38 mouse cellular contexts compared by ENCODE assay signal in genomic region chr7:34139493-34139892, GRCm38 (mm10). TPM values are rescaled to one million over a fixed set of nuclear protein-coding genes. Genes with fewer than 3 reads are reported as not detected.
DNase-seq lines count a peak whose midpoint lies in the region; ATAC-seq lines count a peak whose summit lies in the region.
"Had no signal": no experiment of that assay in that cellular context is flagged by ENCODE, and none has a peak within 500 bp of the region (broad histone marks: within the 10 kb centered on the region; RNA-seq: fewer than 3 reads in every experiment).

No protein-coding gene starts in this region.

- no peak overlapping the region for H3K27ac ChIP-seq in embryonic facial prominence, embryonic 14.5 days (replicated peaks; ENCODE audit: low read depth, low read length)
- no peak overlapping the region for H3K27ac ChIP-seq in embryonic facial prominence, embryonic 10.5 days (replicated peaks)
- H3K27ac ChIP-seq in kidney, embryonic 16.5 days (ENCODE audit: low read length), result no peak overlapping the region
- no peak overlapping the region for H3K27ac ChIP-seq in midbrain, embryonic 11.5 days (ENCODE audit: low read depth, low read length)
- no peak overlapping the region for H3K27ac ChIP-seq in midbrain, embryonic 10.5 days (replicated peaks)
- no peak overlapping the region for H3K27ac ChIP-seq in stomach, embryonic 14.5 days (ENCODE audit: low read length)
- H3K27ac ChIP-seq: embryonic facial prominence, embryonic 15.5 days; forebrain, embryonic 12.5 days; liver, embryonic 15.5 days; neural tube, embryonic 15.5 days; stomach, embryonic 15.5 days had no signal

- H3K36me3 ChIP-seq in embryonic facial prominence, embryonic 14.5 days (ENCODE audit: control insufficient read depth, insufficient read depth, low read length), result peaks cover 46% of the 10 kb centered on the region
- peaks cover 52% of the 10 kb centered on the region for H3K36me3 ChIP-seq in embryonic facial prominence, embryonic 10.5 days (replicated peaks)
- peaks cover 50% of the 10 kb centered on the region for H3K36me3 ChIP-seq in kidney, embryonic 16.5 days (ENCODE audit: insufficient read depth, low read length)
- peaks cover 33% of the 10 kb centered on the region for H3K36me3 ChIP-seq in midbrain, embryonic 11.5 days (ENCODE audit: control insufficient read depth, insufficient read depth, low read length)
- H3K36me3 ChIP-seq in midbrain, embryonic 10.5 days, result peaks cover 52% of the 10 kb centered on the region
- H3K36me3 ChIP-seq in stomach, embryonic 14.5 days (ENCODE audit: control insufficient read depth, insufficient read depth, low read length), result peaks cover 42% of the 10 kb centered on the region

- H3K4me2 ChIP-seq in embryonic facial prominence, embryonic 14.5 days (ENCODE audit: low read depth, low read length), result no peak overlapping the region
- no peak overlapping the region for H3K4me2 ChIP-seq in kidney, embryonic 16.5 days (replicated peaks; ENCODE audit: low read depth, low read length)
- H3K4me2 ChIP-seq in midbrain, embryonic 11.5 days, result no peak overlapping the region
- H3K4me2 ChIP-seq in stomach, embryonic 14.5 days (replicated peaks; ENCODE audit: low read depth, low read length), result no peak overlapping the region
- H3K4me2 ChIP-seq: embryonic facial prominence, embryonic 15.5 days; forebrain, embryonic 12.5 days; liver, embryonic 15.5 days; neural tube, embryonic 15.5 days; stomach, embryonic 15.5 days had no signal

- H3K4me1 ChIP-seq in embryonic facial prominence, embryonic 14.5 days (ENCODE audit: control insufficient read depth, insufficient read depth, low read length), result no peaks in the 10 kb centered on the region
- no peaks in the 10 kb centered on the region for H3K4me1 ChIP-seq in embryonic facial prominence, embryonic 10.5 days
- no peaks in the 10 kb centered on the region for H3K4me1 ChIP-seq in kidney, embryonic 16.5 days (ENCODE audit: insufficient read depth, low read length)
- H3K4me1 ChIP-seq in midbrain, embryonic 11.5 days (ENCODE audit: control insufficient read depth, insufficient read depth, low read length), result no peaks in the 10 kb centered on the region
- H3K4me1 ChIP-seq in midbrain, embryonic 10.5 days, result no peaks in the 10 kb centered on the region
- no peaks in the 10 kb centered on the region for H3K4me1 ChIP-seq in stomach, embryonic 14.5 days (ENCODE audit: control insufficient read depth, insufficient read depth, low read length)
- H3K4me1 ChIP-seq: forebrain, embryonic 12.5 days; liver, embryonic 15.5 days; neural tube, embryonic 15.5 days; stomach, embryonic 15.5 days had no signal

- H3K27me3 ChIP-seq in embryonic facial prominence, embryonic 14.5 days (replicated peaks; ENCODE audit: control insufficient read depth, insufficient read depth, low read length), result no peaks in the 10 kb centered on the region
- H3K27me3 ChIP-seq in embryonic facial prominence, embryonic 10.5 days (replicated peaks; ENCODE audit: low read depth, poor library complexity, severe bottlenecking), result no peaks in the 10 kb centered on the region
- no peaks in the 10 kb centered on the region for H3K27me3 ChIP-seq in kidney, embryonic 16.5 days (ENCODE audit: insufficient read depth, low read length)
- no peaks in the 10 kb centered on the region for H3K27me3 ChIP-seq in midbrain, embryonic 11.5 days (ENCODE audit: control insufficient read depth, insufficient read depth, low read length)
- no peaks in the 10 kb centered on the region for H3K27me3 ChIP-seq in midbrain, embryonic 10.5 days (ENCODE audit: low read depth, poor library complexity, severe bottlenecking)
- no peaks in the 10 kb centered on the region for H3K27me3 ChIP-seq in stomach, embryonic 14.5 days (ENCODE audit: control insufficient read depth, insufficient read depth, low read length)
- H3K27me3 ChIP-seq: embryonic facial prominence, embryonic 15.5 days; forebrain, embryonic 12.5 days; neural tube, embryonic 15.5 days; stomach, embryonic 15.5 days had no signal

- WGBS in embryonic facial prominence, embryonic 14.5 days, result 88% methylated on average over 6 of the region's 6 CpGs
- 90% methylated on average over 6 of the region's 6 CpGs for WGBS in embryonic facial prominence, embryonic 10.5 days
- WGBS in kidney, embryonic 16.5 days, result 86% methylated on average over 6 of the region's 6 CpGs
- 92% methylated on average over 6 of the region's 6 CpGs for WGBS in midbrain, embryonic 11.5 days
- 93% methylated on average over 6 of the region's 6 CpGs for WGBS in midbrain, embryonic 10.5 days
- WGBS in stomach, embryonic 14.5 days, result 85% methylated on average over 6 of the region's 6 CpGs

- H3K9ac ChIP-seq in embryonic facial prominence, embryonic 14.5 days (ENCODE audit: low read depth, low read length), result no peak overlapping the region
- H3K9ac ChIP-seq in kidney, embryonic 16.5 days (replicated peaks; ENCODE audit: low read length), result no peak overlapping the region
- no peak overlapping the region for H3K9ac ChIP-seq in midbrain, embryonic 11.5 days (ENCODE audit: low read length)
- no peak overlapping the region for H3K9ac ChIP-seq in stomach, embryonic 14.5 days (replicated peaks; ENCODE audit: low read depth, low read length)
- H3K9ac ChIP-seq: embryonic facial prominence, embryonic 15.5 days; forebrain, embryonic 12.5 days; forebrain, postnatal 0 days; liver, embryonic 15.5 days; neural tube, embryonic 15.5 days; stomach, embryonic 15.5 days had no signal

- ATAC-seq in embryonic facial prominence, embryonic 14.5 days (ENCODE audit: low read depth), result peak; percentile 42
- ATAC-seq in kidney, embryonic 16.5 days (ENCODE audit: low FRiP score, low TSS enrichment), result peak; percentile 46; the same call in 1 of the 2 replicates
- ATAC-seq in midbrain, embryonic 11.5 days (ENCODE audit: low FRiP score), result 0 out of 2 replicates have a peak, but pooled peaks have one; percentile 19
- peak; percentile 20; the same call in 1 of the 2 replicates for ATAC-seq in stomach, embryonic 14.5 days (ENCODE audit: insufficient number of reproducible peaks, insufficient read depth, low FRiP score, low read depth)
- ATAC-seq in megakaryocyte-erythroid progenitor cell, adult 5-6 weeks (replicated peaks; ENCODE audit: low FRiP score, low TSS enrichment, poor library complexity, severe bottlenecking), result no peak
- ATAC-seq: forebrain, postnatal 0 days had no signal

- no peak for DNase-seq in embryonic facial prominence, embryonic 14.5 days (ENCODE audit: low spot score)
- no peak for DNase-seq in embryonic facial prominence, embryonic 10.5 days (ENCODE audit: low spot score)
- no peak for DNase-seq in kidney, postnatal 36 days
- DNase-seq in midbrain, embryonic 11.5 days (ENCODE audit: low spot score, missing footprints), result no peak
- no peak for DNase-seq in midbrain, embryonic 10.5 days (ENCODE audit: low spot score)
- DNase-seq: adrenal gland, postnatal 14 days; cerebellum, adult 11 months; cerebellum, adult 9-10 months; cerebellum, postnatal 36 days; forebrain, postnatal 0 days; gastrocnemius, postnatal 10 days; heart, postnatal 14 days; kidney, adult 2 months; kidney, postnatal 10 days; lung, postnatal 4 days; retina, postnatal 1 day; right cerebral cortex, postnatal 14 days; thymus, postnatal 14 days had no signal

- no peak overlapping the region for H3K4me3 ChIP-seq in embryonic facial prominence, embryonic 14.5 days (ENCODE audit: low read depth, low read length)
- H3K4me3 ChIP-seq in embryonic facial prominence, embryonic 10.5 days, result no peak overlapping the region
- H3K4me3 ChIP-seq in kidney, embryonic 16.5 days (ENCODE audit: low read length), result no peak overlapping the region
- H3K4me3 ChIP-seq in midbrain, embryonic 11.5 days (ENCODE audit: low read depth, low read length), result no peak overlapping the region
- no peak overlapping the region for H3K4me3 ChIP-seq in midbrain, embryonic 10.5 days
- H3K4me3 ChIP-seq in stomach, embryonic 14.5 days (ENCODE audit: low read depth, low read length), result no peak overlapping the region
- H3K4me3 ChIP-seq: embryonic facial prominence, embryonic 15.5 days; forebrain, embryonic 12.5 days; liver, embryonic 15.5 days; neural tube, embryonic 15.5 days; stomach, embryonic 15.5 days had no signal

- H3K9me3 ChIP-seq in embryonic facial prominence, embryonic 14.5 days (ENCODE audit: control insufficient read depth, low read length), result no peaks in the 10 kb centered on the region
- peaks cover 3% of the 10 kb centered on the region; the same call in 1 of the 2 replicates for H3K9me3 ChIP-seq in embryonic facial prominence, embryonic 10.5 days
- H3K9me3 ChIP-seq in kidney, embryonic 16.5 days (ENCODE audit: low read length), result no peaks in the 10 kb centered on the region
- H3K9me3 ChIP-seq in midbrain, embryonic 11.5 days (ENCODE audit: control insufficient read depth, low read length), result no peaks in the 10 kb centered on the region
- no peaks in the 10 kb centered on the region for H3K9me3 ChIP-seq in midbrain, embryonic 10.5 days (replicated peaks)
- H3K9me3 ChIP-seq in stomach, embryonic 14.5 days (ENCODE audit: control insufficient read depth, low read depth, low read length), result no peaks in the 10 kb centered on the region
- H3K9me3 ChIP-seq: embryonic facial prominence, embryonic 15.5 days; forebrain, embryonic 12.5 days; liver, embryonic 15.5 days; neural tube, embryonic 15.5 days; stomach, embryonic 15.5 days had no signal

RNA-seq across cellular contexts. Expression of gene Wtip, which starts 6.4 kb away (rescaled TPM):
- polyA plus RNA-seq in embryonic facial prominence, embryonic 14.5 days (2014; fragmentation: Nextera tagmentation; extraction: Ambion mirVana), result 6.8 and 7.8 TPM in 2 replicates
- 6.2 and 7.2 TPM in 2 replicates for polyA plus RNA-seq in embryonic facial prominence, embryonic 10.5 days (2016; fragmentation: Nextera tagmentation; extraction: Ambion mirVana)
- polyA plus RNA-seq in kidney, embryonic 16.5 days (2015; fragmentation: Nextera tagmentation; extraction: Ambion mirVana), result 6.1 and 7.3 TPM in 2 replicates
- polyA plus RNA-seq in midbrain, embryonic 11.5 days (2014; fragmentation: Nextera tagmentation; extraction: Ambion mirVana), result 2.7 and 2.9 TPM in 2 replicates
- polyA plus RNA-seq in midbrain, embryonic 10.5 days (2016; fragmentation: Nextera tagmentation; extraction: Ambion mirVana), result 3.3 and 5.0 TPM in 2 replicates
- 7.1 TPM in 2 replicates for polyA plus RNA-seq in stomach, embryonic 14.5 days (2014; fragmentation: Nextera tagmentation; extraction: Ambion mirVana)
- total RNA-seq in megakaryocyte-erythroid progenitor cell, adult 5-6 weeks (2014; fragmentation: Nextera tagmentation), result not detected in 2 replicates
- not detected in 2 replicates for total RNA-seq in megakaryocyte-erythroid progenitor cell, adult 5-6 weeks (2017)

RNA-seq across cellular contexts. Expression of gene Uba2, which starts 29.9 kb away (rescaled TPM):
- 166 and 183 TPM in 2 replicates for polyA plus RNA-seq in embryonic facial prominence, embryonic 14.5 days (2014; fragmentation: Nextera tagmentation; extraction: Ambion mirVana)
- 289 and 295 TPM in 2 replicates for polyA plus RNA-seq in embryonic facial prominence, embryonic 10.5 days (2016; fragmentation: Nextera tagmentation; extraction: Ambion mirVana)
- 212 and 216 TPM in 2 replicates for polyA plus RNA-seq in kidney, embryonic 16.5 days (2015; fragmentation: Nextera tagmentation; extraction: Ambion mirVana)
- polyA plus RNA-seq in midbrain, embryonic 11.5 days (2014; fragmentation: Nextera tagmentation; extraction: Ambion mirVana), result 273 and 283 TPM in 2 replicates
- 287 and 288 TPM in 2 replicates for polyA plus RNA-seq in midbrain, embryonic 10.5 days (2016; fragmentation: Nextera tagmentation; extraction: Ambion mirVana)
- 193 and 196 TPM in 2 replicates for polyA plus RNA-seq in stomach, embryonic 14.5 days (2014; fragmentation: Nextera tagmentation; extraction: Ambion mirVana)
- 180 and 188 TPM in 2 replicates for total RNA-seq in megakaryocyte-erythroid progenitor cell, adult 5-6 weeks (2014; fragmentation: Nextera tagmentation)
- total RNA-seq in megakaryocyte-erythroid progenitor cell, adult 5-6 weeks (2017), result 234 and 250 TPM in 2 replicates

RNA-seq across cellular contexts. Expression of gene Scgb1b30, which starts 44.3 kb away (rescaled TPM):
- not detected in 2 replicates for polyA plus RNA-seq in embryonic facial prominence, embryonic 14.5 days (2014; fragmentation: Nextera tagmentation; extraction: Ambion mirVana)
- polyA plus RNA-seq in embryonic facial prominence, embryonic 10.5 days (2016; fragmentation: Nextera tagmentation; extraction: Ambion mirVana), result not detected in 2 replicates
- not detected in 2 replicates for polyA plus RNA-seq in kidney, embryonic 16.5 days (2015; fragmentation: Nextera tagmentation; extraction: Ambion mirVana)
- polyA plus RNA-seq in midbrain, embryonic 11.5 days (2014; fragmentation: Nextera tagmentation; extraction: Ambion mirVana), result not detected in 2 replicates
- polyA plus RNA-seq in midbrain, embryonic 10.5 days (2016; fragmentation: Nextera tagmentation; extraction: Ambion mirVana), result not detected in 2 replicates
- not detected in 2 replicates for polyA plus RNA-seq in stomach, embryonic 14.5 days (2014; fragmentation: Nextera tagmentation; extraction: Ambion mirVana)
- total RNA-seq in megakaryocyte-erythroid progenitor cell, adult 5-6 weeks (2014; fragmentation: Nextera tagmentation), result not detected in 2 replicates
- total RNA-seq in megakaryocyte-erythroid progenitor cell, adult 5-6 weeks (2017), result not detected in 2 replicates
- total RNA-seq: adrenal gland, postnatal 14 days; forebrain, postnatal 0 days; gastrocnemius, postnatal 10 days; heart, adult 8-10 months; heart, postnatal 14 days; layer of hippocampus, adult 18-20 months; layer of hippocampus, postnatal 10 days; left cerebral cortex, adult 18-20 months; left cerebral cortex, postnatal 25 days had no signal
- polyA plus RNA-seq: embryonic facial prominence, embryonic 15.5 days; forebrain, embryonic 12.5 days; forebrain, postnatal 0 days; gonadal fat pad, adult 2 months; heart, embryonic 14.5 days; hindbrain, embryonic 11.5 days; kidney, adult 2 months; limb, embryonic 14.5 days; liver, embryonic 15.5 days; lung, embryonic 16.5 days; neural tube, embryonic 15.5 days; small intestine, adult 2 months; stomach, embryonic 15.5 days; urinary bladder, adult 2 months had no signal

RNA-seq across cellular contexts. Expression of gene Pdcd2l, which starts 57.0 kb away (rescaled TPM):
- 47.5 and 55.0 TPM in 2 replicates for polyA plus RNA-seq in embryonic facial prominence, embryonic 14.5 days (2014; fragmentation: Nextera tagmentation; extraction: Ambion mirVana)
- polyA plus RNA-seq in embryonic facial prominence, embryonic 10.5 days (2016; fragmentation: Nextera tagmentation; extraction: Ambion mirVana), result 73.5 and 80.8 TPM in 2 replicates
- polyA plus RNA-seq in kidney, embryonic 16.5 days (2015; fragmentation: Nextera tagmentation; extraction: Ambion mirVana), result 70.4 and 77.0 TPM in 2 replicates
- polyA plus RNA-seq in midbrain, embryonic 11.5 days (2014; fragmentation: Nextera tagmentation; extraction: Ambion mirVana), result 63.0 and 68.3 TPM in 2 replicates
- 77.9 and 79.9 TPM in 2 replicates for polyA plus RNA-seq in midbrain, embryonic 10.5 days (2016; fragmentation: Nextera tagmentation; extraction: Ambion mirVana)
- polyA plus RNA-seq in stomach, embryonic 14.5 days (2014; fragmentation: Nextera tagmentation; extraction: Ambion mirVana), result 57.1 and 64.1 TPM in 2 replicates
- 15.2 and 18.2 TPM in 2 replicates for total RNA-seq in megakaryocyte-erythroid progenitor cell, adult 5-6 weeks (2014; fragmentation: Nextera tagmentation)
- 27.4 and 39.7 TPM in 2 replicates for total RNA-seq in megakaryocyte-erythroid progenitor cell, adult 5-6 weeks (2017)
